Mouse (Mus musculus) gastrocnemius, postnatal 36 days (tissue): ENCODE results near the gene Gpr25. TPM values are rescaled to one million over a fixed set of nuclear protein-coding genes. Genes with fewer than 3 reads are reported as not detected.

Experiments
- total RNA-seq, 2 experiments: library from RNA; stranded (reverse); gene quantifications; 2 replicates each; pipeline ENCODE4 v1.2.3; 2021

The Gpr25 gene
- total RNA-seq, 2 experiments from 2014 or later, result not detected

Other genes starting within 250 kb of the Gpr25 start
- not detected for gene Ascl5, start 210.1 kb downstream of the Gpr25 start, total RNA-seq
- gene Cacna1s, start 208.1 kb downstream of the Gpr25 start, total RNA-seq, result 100 to 1,000 TPM; 697 to 835 TPM
- 1 to 10 TPM in 1 of 2 experiments, under 1 TPM in 1; 0.62 to 1.1 TPM for gene Kif21b, start 129.5 kb downstream of the Gpr25 start, total RNA-seq
- not detected for gene Mroh3, start 48.0 kb downstream of the Gpr25 start, total RNA-seq
- gene Inava, start 26.6 kb downstream of the Gpr25 start, total RNA-seq, result not detected
- 10 to 100 TPM in 1 of 2 experiments, 1 to 10 TPM in 1; 9.1 to 10.6 TPM for gene Camsap2, start 85.2 kb upstream of the Gpr25 start, total RNA-seq
- 10 to 100 TPM; 13.2 to 16.5 TPM for gene Ddx59, start 154.4 kb upstream of the Gpr25 start, total RNA-seq
- gene Kif14, start 205.5 kb upstream of the Gpr25 start, total RNA-seq, result under 1 TPM; 0.28 to 0.42 TPM